Mouse (Mus musculus) spleen, adult 2 months (tissue): ENCODE measurements at regions not wholly inside any gene's neighbourhood (a gene's known extent, or its start where the extent isn't known, plus 50 kb on each side); places are given as distances from the start of the nearest gene placed in this dataset.

Experiments used
- CTCF ChIP-seq: fragments of 200-500 bp; IDR thresholded peaks from 2 replicates; pipeline ENCODE4 v1.5.1; 2011; ENCODE audit warnings: mild to moderate bottlenecking, inconsistent platforms; ENCODE audit not compliant: insufficient read depth, insufficient read length, insufficient replicate concordance; ENCODE audit errors: extremely low read depth
- POLR2A ChIP-seq: fragments of 200-500 bp; IDR thresholded peaks from 2 replicates; pipeline ENCODE4 v1.6.1; 2011; ENCODE audit warnings: low read depth, low read length, inconsistent platforms

GRCm38 (mm10) chr11:24328481-24328880, 250.6 kb downstream of the Bcl11a start:
- no peak for TF ChIP-seq POLR2A
- TF ChIP-seq CTCF, result no peak
